Mouse (Mus musculus) liver, adult 2 months (tissue): ENCODE measurements around the gene 6030468B19Rik.

ENCODE experiments used
- CTCF ChIP-seq: fragments of 200-500 bp; IDR thresholded peaks from 2 replicates; pipeline ENCODE4 v1.5.1; 2011; ENCODE audit warnings: low read depth, low read length, control low read depth
- POLR2A ChIP-seq: fragments of 200-500 bp; IDR thresholded peaks from 2 replicates; pipeline ENCODE4 v1.6.1; 2011; ENCODE audit warnings: low read length, control low read depth; ENCODE audit not compliant: insufficient read depth; ENCODE audit errors: extremely low read depth

GRCm38 (mm10) chr11:117781199-117781821 lies 16.1 kb upstream of the 6030468B19Rik start:
- TF ChIP-seq POLR2A (no peak), CTCF (no peak)
